Mouse (Mus musculus) intestine, embryonic 15.5 days (tissue): ENCODE results near the gene Pip5kl1. TPM values are rescaled to one million over a fixed set of nuclear protein-coding genes. Genes with fewer than 3 reads are reported as not detected.
A peak's percentile ranks its signal among the peaks of the same experiment; 100 is the strongest.

ENCODE experiments used
- ATAC-seq: fragments of 200-750 bp; cut with Nextera tagmentation; 2 replicates; pipeline ENCODE4 v1.8.0; 2017; ENCODE audit warnings: moderate TSS enrichment, moderate library complexity
- H3K27ac ChIP-seq: fragments of 300-500 bp; sonication (generic); 2 replicates; pipeline ENCODE4 v1.5.1; 2015; ENCODE audit warnings: mild to moderate bottlenecking, inconsistent platforms
- H3K27me3 ChIP-seq: fragments of 300-500 bp; sonication (generic); replicated peaks from 2 replicates; pipeline ENCODE4 v1.6.1; 2015; ENCODE audit warnings: inconsistent platforms
- H3K36me3 ChIP-seq: fragments of 300-500 bp; sonication (generic); 2 replicates; pipeline ENCODE4 v1.6.1; 2015; ENCODE audit warnings: inconsistent platforms
- H3K4me1 ChIP-seq: fragments of 300-500 bp; sonication (generic); replicated peaks from 2 replicates; pipeline ENCODE4 v1.6.1; 2015; ENCODE audit warnings: inconsistent platforms
- H3K4me2 ChIP-seq: fragments of 300-500 bp; sonication (generic); replicated peaks from 2 replicates; pipeline ENCODE4 v1.6.1; 2015; ENCODE audit warnings: mild to moderate bottlenecking, inconsistent platforms
- H3K4me3 ChIP-seq: fragments of 300-500 bp; sonication (generic); replicated peaks from 2 replicates; pipeline ENCODE4 v1.5.1; 2015; ENCODE audit warnings: inconsistent platforms
- H3K9ac ChIP-seq: fragments of 300-500 bp; sonication (generic); 2 replicates; pipeline ENCODE4 v1.6.1; 2015; ENCODE audit warnings: inconsistent platforms
- H3K9me3 ChIP-seq: fragments of 300-500 bp; sonication (generic); 2 replicates; pipeline ENCODE4 v1.6.1; 2016; ENCODE audit warnings: inconsistent platforms
- WGBS: fragments of 180-500 bp; shearing (Covaris S2); methylation state at CpG from one replicate; pipeline ENCODE4 v1.1.7; 2015; 5-methylcytosine and 5-hydroxymethylcytosine counted together
- polyA plus RNA-seq: library from polyadenylated mRNA; unstranded; fragments of >200 nt; fragmentation: Nextera tagmentation; extraction: Ambion mirVana; gene quantifications from 2 replicates; pipeline ENCODE4 v1.2.1, GENCODE M21; 2015

Pip5kl1 gene
- polyA plus RNA-seq, 1 experiment from 2014 or later: 0.69 TPM

GRCm38 (mm10) chr2:32608141-32608777, 33.7 kb downstream of the Pip5kl1 start:
- Histone ChIP-seq H3K9ac (peak overlapping the region; percentile 47), H3K4me1 (peaks cover 33% of the 10 kb centered on the region), H3K4me3 (peak overlapping the region; percentile 76), H3K27me3 (no peaks in the 10 kb centered on the region), H3K27ac (peak overlapping the region; percentile 56), H3K4me2 (peak overlapping the region; percentile 87), H3K36me3 (no peaks in the 10 kb centered on the region), H3K9me3 (no peaks in the 10 kb centered on the region)
- ATAC-seq: peak; percentile 54
- 8% methylated on average over 25 of the region's 25 CpGs for WGBS

- 52% methylated on average over 18 of the region's 18 CpGs for WGBS
Measured at GRCm38 (mm10) chr2:32608778-32609435, 34.3 kb downstream of the Pip5kl1 start.

GRCm38 (mm10) chr2:32610610-32611229, 36.1 kb downstream of the Pip5kl1 start:
- H3K4me3 ChIP-seq: peak overlapping the region; percentile 34
- H3K27ac ChIP-seq: no peak overlapping the region
- H3K4me2 ChIP-seq: peak overlapping the region; percentile 66
- H3K27me3 ChIP-seq: no peaks in the 10 kb centered on the region
- peaks cover 4% of the 10 kb centered on the region for H3K36me3 ChIP-seq
- no peaks in the 10 kb centered on the region for H3K9me3 ChIP-seq
- H3K4me1 ChIP-seq: peaks cover 33% of the 10 kb centered on the region
- ATAC-seq: no peak; the same call in 1 of the 2 replicates
- H3K9ac ChIP-seq: 0 out of 2 replicates have a peak overlapping the region, but pooled peaks have one; percentile 6
- WGBS: 12% methylated on average over 23 of the region's 23 CpGs

More at GRCm38 (mm10) chr2:32608778-32609435, 34.3 kb downstream of the Pip5kl1 start:
- Histone ChIP-seq H3K9me3 (no peaks in the 10 kb centered on the region), H3K4me3 (peak overlapping the region; percentile 76), H3K27ac (peak overlapping the region; percentile 56; the same call in 1 of the 2 replicates), H3K4me1 (peaks cover 33% of the 10 kb centered on the region), H3K9ac (peak overlapping the region; percentile 47), H3K36me3 (no peaks in the 10 kb centered on the region), H3K4me2 (peak overlapping the region; percentile 87), H3K27me3 (no peaks in the 10 kb centered on the region)
- peak; percentile 13; the same call in 1 of the 2 replicates for ATAC-seq

GRCm38 (mm10) chr2:32612274-32612673, 37.7 kb downstream of the Pip5kl1 start:
- no peak overlapping the region for H3K27ac ChIP-seq
- H3K4me1 ChIP-seq: peaks cover 32% of the 10 kb centered on the region
- ATAC-seq: no peak
- peaks cover 4% of the 10 kb centered on the region for H3K36me3 ChIP-seq
- H3K9ac ChIP-seq: no peak overlapping the region
- H3K27me3 ChIP-seq: no peaks in the 10 kb centered on the region
- H3K4me3 ChIP-seq: no peak overlapping the region
- H3K9me3 ChIP-seq: no peaks in the 10 kb centered on the region
- WGBS: 74% methylated on average over 26 of the region's 26 CpGs
- H3K4me2 ChIP-seq: no peak overlapping the region

- Histone ChIP-seq H3K9me3 (no peaks in the 10 kb centered on the region), H3K4me2 (no peak overlapping the region), H3K36me3 (peaks cover 4% of the 10 kb centered on the region)
Measured at GRCm38 (mm10) chr2:32617109-32617508, 42.5 kb downstream of the Pip5kl1 start.

GRCm38 (mm10) chr2:32617601-32618000, 43.0 kb downstream of the Pip5kl1 start:
- Histone ChIP-seq H3K4me2 (no peak overlapping the region), H3K9ac (no peak overlapping the region), H3K9me3 (no peaks in the 10 kb centered on the region), H3K27me3 (no peaks in the 10 kb centered on the region), H3K4me3 (no peak overlapping the region), H3K36me3 (peaks cover 4% of the 10 kb centered on the region), H3K27ac (no peak overlapping the region), H3K4me1 (peaks cover 30% of the 10 kb centered on the region)
- ATAC-seq: no peak
- WGBS: 94% methylated on average over 4 of the region's 4 CpGs

More at GRCm38 (mm10) chr2:32617109-32617508, 42.5 kb downstream of the Pip5kl1 start:
- WGBS: 92% methylated on average over 1 of the region's 1 CpGs
- Histone ChIP-seq H3K9ac (no peak overlapping the region), H3K27ac (no peak overlapping the region), H3K27me3 (no peaks in the 10 kb centered on the region), H3K4me1 (peaks cover 31% of the 10 kb centered on the region), H3K4me3 (no peak overlapping the region)
- ATAC-seq: no peak

GRCm38 (mm10) chr2:32618051-32618450, 43.5 kb downstream of the Pip5kl1 start:
- peaks cover 30% of the 10 kb centered on the region for H3K4me1 ChIP-seq
- no peak overlapping the region for H3K4me2 ChIP-seq
- no peak overlapping the region for H3K27ac ChIP-seq
- H3K9me3 ChIP-seq: no peaks in the 10 kb centered on the region
- no peaks in the 10 kb centered on the region for H3K27me3 ChIP-seq
- H3K4me3 ChIP-seq: no peak overlapping the region
- peaks cover 4% of the 10 kb centered on the region for H3K36me3 ChIP-seq
- ATAC-seq: no peak
- H3K9ac ChIP-seq: no peak overlapping the region
- 79% methylated on average over 9 of the region's 9 CpGs for WGBS

- Histone ChIP-seq H3K4me3 (no peak overlapping the region), H3K4me1 (peaks cover 46% of the 10 kb centered on the region), H3K27ac (peak overlapping the region; percentile 91), H3K9me3 (no peaks in the 10 kb centered on the region), H3K27me3 (no peaks in the 10 kb centered on the region), H3K9ac (peak overlapping the region; percentile 31), H3K36me3 (no peaks in the 10 kb centered on the region; the same call in 1 of the 2 replicates), H3K4me2 (peak overlapping the region; percentile 43)
- ATAC-seq: peak; percentile 85
- 16% methylated on average over 4 of the region's 4 CpGs for WGBS
Measured at GRCm38 (mm10) chr2:32620682-32621516, 46.3 kb downstream of the Pip5kl1 start.

GRCm38 (mm10) chr2:32621517-32621859, 46.9 kb downstream of the Pip5kl1 start, which contains the start of gene Ak1:
Gene Ak1, plus strand, starts transcription at chr2:32621758.
- no peaks in the 10 kb centered on the region for H3K27me3 ChIP-seq
- H3K9me3 ChIP-seq: no peaks in the 10 kb centered on the region
- no peak within 1 kb of the TSS for H3K4me3 ChIP-seq
- no peaks in the 10 kb centered on the region; the same call in 1 of the 2 replicates for H3K36me3 ChIP-seq
- WGBS: 22% methylated on average over 7 of the region's 7 CpGs
- H3K4me2 ChIP-seq: peak within 1 kb of the TSS; percentile 43
- peaks cover 52% of the 10 kb centered on the region for H3K4me1 ChIP-seq
- H3K9ac ChIP-seq: peak within 1 kb of the TSS; percentile 31
- H3K27ac ChIP-seq: peak within 1 kb of the TSS; percentile 91
- ATAC-seq: no peak; the same call in 1 of the 2 replicates

- WGBS: 75% methylated on average over 5 of the region's 5 CpGs
- H3K9me3 ChIP-seq: no peaks in the 10 kb centered on the region
- no peaks in the 10 kb centered on the region for H3K36me3 ChIP-seq
- H3K4me1 ChIP-seq: peaks cover 72% of the 10 kb centered on the region
- peak overlapping the region; percentile 29; the same call in 1 of the 2 replicates for H3K27ac ChIP-seq
- no peak overlapping the region for H3K4me3 ChIP-seq
- H3K9ac ChIP-seq: no peak overlapping the region
- no peak overlapping the region for H3K4me2 ChIP-seq
- H3K27me3 ChIP-seq: no peaks in the 10 kb centered on the region
- no peak for ATAC-seq
Measured at GRCm38 (mm10) chr2:32624111-32624748, 49.6 kb downstream of the Pip5kl1 start.

GRCm38 (mm10) chr2:32625212-32625872, 50.7 kb downstream of the Pip5kl1 start:
- Histone ChIP-seq H3K9ac (peak overlapping the region; percentile 21; the same call in 1 of the 2 replicates), H3K27ac (peak overlapping the region; percentile 49), H3K27me3 (no peaks in the 10 kb centered on the region), H3K4me3 (0 out of 2 replicates have a peak overlapping the region, but pooled peaks have one; percentile 13), H3K36me3 (no peaks in the 10 kb centered on the region), H3K9me3 (no peaks in the 10 kb centered on the region), H3K4me1 (peaks cover 64% of the 10 kb centered on the region), H3K4me2 (peak overlapping the region; percentile 60)
- peak; percentile 41 for ATAC-seq
- WGBS: 6% methylated on average over 13 of the region's 13 CpGs
